Mouse (Mus musculus): ENCODE data around the gene Lrr1. TPM values are rescaled to one million over a fixed set of nuclear protein-coding genes. Genes with fewer than 3 reads are reported as not detected.

Gene Lrr1
- polyA plus RNA-seq, 1 experiment from 2014 or later, result 26.3 TPM

- ATAC-seq (ENCODE audit: low FRiP score, low TSS enrichment), result no peak
- Histone ChIP-seq H3K4me3 (ENCODE audit: low read length) (no peak overlapping the region), H3K27ac (ENCODE audit: low read depth, low read length) (no peak overlapping the region), H3K4me2 (replicated peaks; ENCODE audit: low read depth, low read length) (no peak overlapping the region), H3K9ac (ENCODE audit: low read depth, low read length) (no peak overlapping the region), H3K4me1 (ENCODE audit: control insufficient read depth, insufficient read depth, low read length) (peaks cover 6% of the 10 kb centered on the region; the same call in 1 of the 2 replicates), H3K36me3 (ENCODE audit: control insufficient read depth, insufficient read depth, low read length) (peaks cover 21% of the 10 kb centered on the region), H3K27me3 (ENCODE audit: control insufficient read depth, insufficient read depth, low read length) (no peaks in the 10 kb centered on the region), H3K9me3 (ENCODE audit: control insufficient read depth, low read length) (no peaks in the 10 kb centered on the region)
- 86% methylated on average over 2 of the region's 2 CpGs for WGBS
Measured at GRCm38 (mm10) chr12:69171307-69171706, 2.7 kb downstream of the Lrr1 start.

GRCm38 (mm10) chr12:69175975-69176374 lies 7.4 kb downstream of the Lrr1 start:
- ATAC-seq (ENCODE audit: low FRiP score, low TSS enrichment), result no peak
- Histone ChIP-seq H3K27me3 (ENCODE audit: control insufficient read depth, insufficient read depth, low read length) (no peaks in the 10 kb centered on the region), H3K36me3 (ENCODE audit: control insufficient read depth, insufficient read depth, low read length) (peaks cover 24% of the 10 kb centered on the region), H3K4me2 (replicated peaks; ENCODE audit: low read depth, low read length) (no peak overlapping the region), H3K27ac (ENCODE audit: low read depth, low read length) (no peak overlapping the region), H3K4me3 (ENCODE audit: low read length) (no peak overlapping the region), H3K4me1 (ENCODE audit: control insufficient read depth, insufficient read depth, low read length) (no peaks in the 10 kb centered on the region), H3K9me3 (ENCODE audit: control insufficient read depth, low read length) (no peaks in the 10 kb centered on the region), H3K9ac (ENCODE audit: low read depth, low read length) (no peak overlapping the region)
- WGBS, result 90% methylated on average over 3 of the region's 3 CpGs

- WGBS, result 90% methylated on average over 3 of the region's 3 CpGs
- no peaks in the 10 kb centered on the region for H3K27me3 ChIP-seq (ENCODE audit: control insufficient read depth, insufficient read depth, low read length)
- H3K4me2 ChIP-seq (replicated peaks; ENCODE audit: low read depth, low read length), result no peak overlapping the region
- H3K9ac ChIP-seq (ENCODE audit: low read depth, low read length), result no peak overlapping the region
- H3K9me3 ChIP-seq (ENCODE audit: control insufficient read depth, low read length), result no peaks in the 10 kb centered on the region
- ATAC-seq (ENCODE audit: low FRiP score, low TSS enrichment), result no peak
- no peak overlapping the region for H3K4me3 ChIP-seq (ENCODE audit: low read length)
- no peak overlapping the region for H3K27ac ChIP-seq (ENCODE audit: low read depth, low read length)
- H3K36me3 ChIP-seq (ENCODE audit: control insufficient read depth, insufficient read depth, low read length), result peaks cover 25% of the 10 kb centered on the region
- no peaks in the 10 kb centered on the region for H3K4me1 ChIP-seq (ENCODE audit: control insufficient read depth, insufficient read depth, low read length)
Measured at GRCm38 (mm10) chr12:69177526-69177925, 8.9 kb downstream of the Lrr1 start.

GRCm38 (mm10) chr12:69179371-69179770 lies 10.8 kb downstream of the Lrr1 start:
- 72% methylated on average over 12 of the region's 12 CpGs for WGBS
- ATAC-seq (ENCODE audit: low FRiP score, low TSS enrichment), result no peak
- Histone ChIP-seq H3K36me3 (ENCODE audit: control insufficient read depth, insufficient read depth, low read length) (peaks cover 23% of the 10 kb centered on the region), H3K27ac (ENCODE audit: low read depth, low read length) (no peak overlapping the region), H3K9me3 (ENCODE audit: control insufficient read depth, low read length) (no peaks in the 10 kb centered on the region), H3K27me3 (ENCODE audit: control insufficient read depth, insufficient read depth, low read length) (no peaks in the 10 kb centered on the region), H3K4me1 (ENCODE audit: control insufficient read depth, insufficient read depth, low read length) (no peaks in the 10 kb centered on the region), H3K4me3 (ENCODE audit: low read length) (no peak overlapping the region), H3K4me2 (replicated peaks; ENCODE audit: low read depth, low read length) (no peak overlapping the region), H3K9ac (ENCODE audit: low read depth, low read length) (no peak overlapping the region)

GRCm38 (mm10) chr12:69181800-69182199 lies 13.2 kb downstream of the Lrr1 start:
- ATAC-seq (ENCODE audit: low FRiP score, low TSS enrichment), result no peak
- Histone ChIP-seq H3K4me1 (ENCODE audit: control insufficient read depth, insufficient read depth, low read length) (peaks cover 10% of the 10 kb centered on the region), H3K36me3 (ENCODE audit: control insufficient read depth, insufficient read depth, low read length) (peaks cover 15% of the 10 kb centered on the region; the same call in 1 of the 2 replicates), H3K9me3 (ENCODE audit: control insufficient read depth, low read length) (no peaks in the 10 kb centered on the region), H3K9ac (ENCODE audit: low read depth, low read length) (no peak overlapping the region), H3K27ac (ENCODE audit: low read depth, low read length) (no peak overlapping the region), H3K4me3 (ENCODE audit: low read length) (no peak overlapping the region), H3K27me3 (ENCODE audit: control insufficient read depth, insufficient read depth, low read length) (no peaks in the 10 kb centered on the region), H3K4me2 (replicated peaks; ENCODE audit: low read depth, low read length) (no peak overlapping the region)
- 90% methylated on average over 4 of the region's 4 CpGs for WGBS

- peak; percentile 99 for ATAC-seq (ENCODE audit: low FRiP score, low TSS enrichment)
- Histone ChIP-seq H3K9ac (ENCODE audit: low read depth, low read length) (peak within 1 kb of the TSS; percentile 93), H3K4me1 (ENCODE audit: control insufficient read depth, insufficient read depth, low read length) (peaks cover 15% of the 10 kb centered on the region), H3K27ac (ENCODE audit: low read depth, low read length) (peak within 1 kb of the TSS; percentile 88), H3K27me3 (ENCODE audit: control insufficient read depth, insufficient read depth, low read length) (no peaks in the 10 kb centered on the region), H3K4me2 (replicated peaks; ENCODE audit: low read depth, low read length) (peak within 1 kb of the TSS; percentile 93), H3K9me3 (ENCODE audit: control insufficient read depth, low read length) (no peaks in the 10 kb centered on the region), H3K4me3 (ENCODE audit: low read length) (peak within 1 kb of the TSS; percentile 92), H3K36me3 (ENCODE audit: control insufficient read depth, insufficient read depth, low read length) (peaks cover 23% of the 10 kb centered on the region)
- under 1% methylated on average over 83 of the region's 84 CpGs for WGBS
Measured at GRCm38 (mm10) chr12:69183583-69184308, 15.1 kb downstream of the Lrr1 start, which contains the start of the genes Rpl36al and Mgat2. Gene Rpl36al, minus strand, starts transcription at chr12:69184083. Gene Mgat2, plus strand, starts transcription at chr12:69184157.

- H3K4me3 ChIP-seq (ENCODE audit: low read length), result peak overlapping the region; percentile 92
- H3K36me3 ChIP-seq (ENCODE audit: control insufficient read depth, insufficient read depth, low read length), result peaks cover 30% of the 10 kb centered on the region
- no peaks in the 10 kb centered on the region for H3K27me3 ChIP-seq (ENCODE audit: control insufficient read depth, insufficient read depth, low read length)
- H3K9me3 ChIP-seq (ENCODE audit: control insufficient read depth, low read length), result no peaks in the 10 kb centered on the region
- H3K27ac ChIP-seq (ENCODE audit: low read depth, low read length), result peak overlapping the region; percentile 88
- peak overlapping the region; percentile 93 for H3K9ac ChIP-seq (ENCODE audit: low read depth, low read length)
- H3K4me1 ChIP-seq (ENCODE audit: control insufficient read depth, insufficient read depth, low read length), result peaks cover 15% of the 10 kb centered on the region
- WGBS, result 2% methylated on average over 70 of the region's 86 CpGs
- peak overlapping the region; percentile 93 for H3K4me2 ChIP-seq (replicated peaks; ENCODE audit: low read depth, low read length)
- peak; percentile 60 for ATAC-seq (ENCODE audit: low FRiP score, low TSS enrichment)
Measured at GRCm38 (mm10) chr12:69184342-69185295, 16.0 kb downstream of the Lrr1 start.

GRCm38 (mm10) chr12:69185371-69185770 lies 16.8 kb downstream of the Lrr1 start:
- Histone ChIP-seq H3K27me3 (ENCODE audit: control insufficient read depth, insufficient read depth, low read length) (no peaks in the 10 kb centered on the region), H3K9me3 (ENCODE audit: control insufficient read depth, low read length) (no peaks in the 10 kb centered on the region), H3K9ac (ENCODE audit: low read depth, low read length) (peak overlapping the region; percentile 93), H3K36me3 (ENCODE audit: control insufficient read depth, insufficient read depth, low read length) (peaks cover 35% of the 10 kb centered on the region), H3K27ac (ENCODE audit: low read depth, low read length) (no peak overlapping the region), H3K4me2 (replicated peaks; ENCODE audit: low read depth, low read length) (peak overlapping the region; percentile 93), H3K4me1 (ENCODE audit: control insufficient read depth, insufficient read depth, low read length) (peaks cover 15% of the 10 kb centered on the region), H3K4me3 (ENCODE audit: low read length) (peak overlapping the region; percentile 92)
- no peak for ATAC-seq (ENCODE audit: low FRiP score, low TSS enrichment)
- WGBS, result 68% methylated on average over 7 of the region's 7 CpGs

Measured in kidney, embryonic 14.5 days (tissue).